Mouse (Mus musculus) WW6 (cell line): Measurements from ENCODE around the gene Inhbc.
A peak's percentile ranks its signal among the peaks of the same experiment; 100 is the strongest.
"Not testable (repeated sequence)": the region's sequence is repeated elsewhere in the genome, so short reads cannot be mapped to it uniquely, and the experiment has no call there.

Experiments used
- DNase-seq: peaks from one replicate; pipeline ENCODE4 v3.0.0-alpha.2; 2013; ENCODE audit warnings: low read depth, low spot score

The Inhbc gene

GRCm38 (mm10) chr10:127326017-127326801 is 44.0 kb downstream of the Inhbc start:
- no peak for DNase-seq

GRCm38 (mm10) chr10:127325454-127326016 is 44.7 kb downstream of the Inhbc start:
- DNase-seq = no peak

GRCm38 (mm10) chr10:127324495-127324894 is 45.7 kb downstream of the Inhbc start:
- DNase-seq = no peak

GRCm38 (mm10) chr10:127323131-127323855 is 46.9 kb downstream of the Inhbc start:
- DNase-seq = no peak

GRCm38 (mm10) chr10:127322669-127323068 is 47.6 kb downstream of the Inhbc start:
- DNase-seq = no peak

- DNase-seq = no peak
Observed at GRCm38 (mm10) chr10:127322178-127322577, 48.1 kb downstream of the Inhbc start.

- no peak for DNase-seq
Observed at GRCm38 (mm10) chr10:127321621-127322020, 48.6 kb downstream of the Inhbc start, which contains the start of gene Arhgap9. Gene Arhgap9 (plus strand): TSS chr10:127321964.

- no peak for DNase-seq
Observed at GRCm38 (mm10) chr10:127319969-127320368, 50.3 kb downstream of the Inhbc start.

- no peak for DNase-seq
Observed at GRCm38 (mm10) chr10:127318009-127318408, 52.2 kb downstream of the Inhbc start.

GRCm38 (mm10) chr10:127317277-127317676 is 53.0 kb downstream of the Inhbc start:
- DNase-seq = no peak

- DNase-seq = not testable (repeated sequence)
Observed at GRCm38 (mm10) chr10:127314950-127315349, 55.3 kb downstream of the Inhbc start.

- not testable (repeated sequence) for DNase-seq
Observed at GRCm38 (mm10) chr10:127313516-127313915, 56.7 kb downstream of the Inhbc start.

GRCm38 (mm10) chr10:127312858-127313257 is 57.4 kb downstream of the Inhbc start:
- DNase-seq = no peak

GRCm38 (mm10) chr10:127312356-127312676 is 57.9 kb downstream of the Inhbc start:
- DNase-seq = peak; percentile 84

- peak; percentile 86 for DNase-seq
Observed at GRCm38 (mm10) chr10:127311476-127312355, 58.5 kb downstream of the Inhbc start, which contains the start of gene Mars. Gene Mars (minus strand): TSS chr10:127311786.

- no peak for DNase-seq
Observed at GRCm38 (mm10) chr10:127310523-127311475, 59.4 kb downstream of the Inhbc start.

GRCm38 (mm10) chr10:127309167-127309566 is 61.1 kb downstream of the Inhbc start:
- not testable (repeated sequence) for DNase-seq
